Mouse (Mus musculus): ENCODE measurements at regions not wholly inside any gene's neighbourhood (a gene's known extent, or its start where the extent isn't known, plus 50 kb on each side); places are given as distances from the start of the nearest gene placed in this dataset.

GRCm38 (mm10) chr4:95456943-95457342, 100.4 kb upstream of the Fggy start:
- Histone ChIP-seq H3ac (ENCODE audit: control insufficient read depth, insufficient read length, low read depth) (no peak overlapping the region), H3K79me2 (ENCODE audit: control insufficient read depth, insufficient read depth) (no peaks in the 10 kb centered on the region), H3K4me3 (ENCODE audit: insufficient read depth, poor library complexity, severe bottlenecking) (no peak overlapping the region), H3K79me3 (ENCODE audit: low read depth) (no peaks in the 10 kb centered on the region), H3K36me3 (ENCODE audit: control insufficient read depth, insufficient read depth) (no peaks in the 10 kb centered on the region), H3K27me3 (ENCODE audit: control insufficient read depth, insufficient read depth, insufficient read length) (no peaks in the 10 kb centered on the region)
- TF ChIP-seq MYOD1 (IDR thresholded peaks at IDR 0.05; ENCODE audit: control insufficient read depth, insufficient read length, low read depth) (no peak), CEBPB (IDR thresholded peaks at IDR 0.05; ENCODE audit: low read depth) (no peak), MYOG (IDR thresholded peaks at IDR 0.05; ENCODE audit: control insufficient read depth, extremely low read depth, insufficient read length) (no peak), CTCF (IDR thresholded peaks at IDR 0.05; ENCODE audit: control insufficient read depth, insufficient read depth, insufficient read length) (no peak), MAX (IDR thresholded peaks at IDR 0.05) (no peak), FOSL1 (IDR thresholded peaks at IDR 0.05; ENCODE audit: insufficient read depth, low read length, poor library complexity, severe bottlenecking) (no peak), USF1 (IDR thresholded peaks at IDR 0.05; ENCODE audit: low read depth) (no peak)

GRCm38 (mm10) chr4:95462476-95462875, 94.8 kb upstream of the Fggy start:
- TF ChIP-seq CEBPB (IDR thresholded peaks at IDR 0.05; ENCODE audit: low read depth) (no peak), MAX (IDR thresholded peaks at IDR 0.05) (no peak), CTCF (IDR thresholded peaks at IDR 0.05; ENCODE audit: control insufficient read depth, insufficient read depth, insufficient read length) (no peak), USF1 (IDR thresholded peaks at IDR 0.05; ENCODE audit: low read depth) (no peak), MYOD1 (IDR thresholded peaks at IDR 0.05; ENCODE audit: control insufficient read depth, insufficient read length, low read depth) (no peak), FOSL1 (IDR thresholded peaks at IDR 0.05; ENCODE audit: insufficient read depth, low read length, poor library complexity, severe bottlenecking) (no peak), MYOG (IDR thresholded peaks at IDR 0.05; ENCODE audit: control insufficient read depth, extremely low read depth, insufficient read length) (no peak)
- H3K36me3 ChIP-seq (ENCODE audit: control insufficient read depth, insufficient read depth), result no peaks in the 10 kb centered on the region
- no peak overlapping the region for H3K4me3 ChIP-seq (ENCODE audit: insufficient read depth, poor library complexity, severe bottlenecking)
- no peaks in the 10 kb centered on the region for H3K27me3 ChIP-seq (ENCODE audit: control insufficient read depth, insufficient read depth, insufficient read length)
- H3ac ChIP-seq (ENCODE audit: control insufficient read depth, insufficient read length, low read depth), result no peak overlapping the region
- H3K79me3 ChIP-seq (ENCODE audit: low read depth), result no peaks in the 10 kb centered on the region
- H3K79me2 ChIP-seq (ENCODE audit: control insufficient read depth, insufficient read depth), result no peaks in the 10 kb centered on the region

- H3K79me2 ChIP-seq (ENCODE audit: control insufficient read depth, insufficient read depth), result no peaks in the 10 kb centered on the region
- H3ac ChIP-seq (ENCODE audit: control insufficient read depth, insufficient read length, low read depth), result no peak overlapping the region
- no peaks in the 10 kb centered on the region for H3K36me3 ChIP-seq (ENCODE audit: control insufficient read depth, insufficient read depth)
- no peak overlapping the region for H3K4me3 ChIP-seq (ENCODE audit: insufficient read depth, poor library complexity, severe bottlenecking)
- H3K27me3 ChIP-seq (ENCODE audit: control insufficient read depth, insufficient read depth, insufficient read length), result no peaks in the 10 kb centered on the region
- no peak for TF ChIP-seq MYOG (IDR thresholded peaks at IDR 0.05; ENCODE audit: control insufficient read depth, extremely low read depth, insufficient read length)
- TF ChIP-seq CTCF (IDR thresholded peaks at IDR 0.05; ENCODE audit: control insufficient read depth, insufficient read depth, insufficient read length), result no peak
- TF ChIP-seq MAX (IDR thresholded peaks at IDR 0.05), result no peak
- TF ChIP-seq CEBPB (IDR thresholded peaks at IDR 0.05; ENCODE audit: low read depth), result no peak
- no peak for TF ChIP-seq MYOD1 (IDR thresholded peaks at IDR 0.05; ENCODE audit: control insufficient read depth, insufficient read length, low read depth)
- TF ChIP-seq USF1 (IDR thresholded peaks at IDR 0.05; ENCODE audit: low read depth), result no peak
- no peak for TF ChIP-seq FOSL1 (IDR thresholded peaks at IDR 0.05; ENCODE audit: insufficient read depth, low read length, poor library complexity, severe bottlenecking)
- no peaks in the 10 kb centered on the region for H3K79me3 ChIP-seq (ENCODE audit: low read depth)
Measured at GRCm38 (mm10) chr4:95463082-95463825, 94.1 kb upstream of the Fggy start.

GRCm38 (mm10) chr4:95466647-95467046, 90.7 kb upstream of the Fggy start:
- H3ac ChIP-seq (ENCODE audit: control insufficient read depth, insufficient read length, low read depth), result no peak overlapping the region
- no peaks in the 10 kb centered on the region for H3K79me3 ChIP-seq (ENCODE audit: low read depth)
- H3K36me3 ChIP-seq (ENCODE audit: control insufficient read depth, insufficient read depth), result no peaks in the 10 kb centered on the region

GRCm38 (mm10) chr4:95467526-95467925, 89.8 kb upstream of the Fggy start:
- no peak overlapping the region for H3K4me3 ChIP-seq (ENCODE audit: insufficient read depth, poor library complexity, severe bottlenecking)
- no peaks in the 10 kb centered on the region for H3K36me3 ChIP-seq (ENCODE audit: control insufficient read depth, insufficient read depth)
- no peak for TF ChIP-seq USF1 (IDR thresholded peaks at IDR 0.05; ENCODE audit: low read depth)
- H3K79me2 ChIP-seq (ENCODE audit: control insufficient read depth, insufficient read depth), result no peaks in the 10 kb centered on the region
- no peak overlapping the region for H3ac ChIP-seq (ENCODE audit: control insufficient read depth, insufficient read length, low read depth)
- H3K79me3 ChIP-seq (ENCODE audit: low read depth), result no peaks in the 10 kb centered on the region
- H3K27me3 ChIP-seq (ENCODE audit: control insufficient read depth, insufficient read depth, insufficient read length), result no peaks in the 10 kb centered on the region

More at GRCm38 (mm10) chr4:95466647-95467046, 90.7 kb upstream of the Fggy start:
- H3K79me2 ChIP-seq (ENCODE audit: control insufficient read depth, insufficient read depth), result no peaks in the 10 kb centered on the region
- no peaks in the 10 kb centered on the region for H3K27me3 ChIP-seq (ENCODE audit: control insufficient read depth, insufficient read depth, insufficient read length)
- H3K4me3 ChIP-seq (ENCODE audit: insufficient read depth, poor library complexity, severe bottlenecking), result no peak overlapping the region
- TF ChIP-seq MAX (IDR thresholded peaks at IDR 0.05) (no peak), MYOD1 (IDR thresholded peaks at IDR 0.05; ENCODE audit: control insufficient read depth, insufficient read length, low read depth) (no peak), MYOG (IDR thresholded peaks at IDR 0.05; ENCODE audit: control insufficient read depth, extremely low read depth, insufficient read length) (no peak), USF1 (IDR thresholded peaks at IDR 0.05; ENCODE audit: low read depth) (no peak), CTCF (IDR thresholded peaks at IDR 0.05; ENCODE audit: control insufficient read depth, insufficient read depth, insufficient read length) (no peak), CEBPB (IDR thresholded peaks at IDR 0.05; ENCODE audit: low read depth) (no peak), FOSL1 (IDR thresholded peaks at IDR 0.05; ENCODE audit: insufficient read depth, low read length, poor library complexity, severe bottlenecking) (no peak)
